Mouse (Mus musculus) stomach, postnatal 0 days (tissue): ENCODE measurements around the gene Usp38. TPM values are rescaled to one million over a fixed set of nuclear protein-coding genes. Genes with fewer than 3 reads are reported as not detected.
A peak's percentile ranks its signal among the peaks of the same experiment; 100 is the strongest.

Experiments
- ATAC-seq: fragments of 200-750 bp; cut with Nextera tagmentation; 2 replicates; pipeline ENCODE4 v1.8.0; 2017; ENCODE audit not compliant: low FRiP score, low TSS enrichment
- DNase-seq: peaks from one replicate; pipeline ENCODE4 v3.0.0-alpha.2; 2016; ENCODE audit warnings: low spot score
- H3K27ac ChIP-seq: fragments of 300-500 bp; sonication (generic); replicated peaks from 2 replicates; pipeline ENCODE4 v1.5.1; 2014; ENCODE audit warnings: mild to moderate bottlenecking, control low read depth
- H3K27me3 ChIP-seq: fragments of 300-500 bp; sonication (generic); 2 replicates; pipeline ENCODE4 v1.6.1; 2014; ENCODE audit warnings: low read length; ENCODE audit not compliant: control insufficient read depth, insufficient read depth
- H3K36me3 ChIP-seq: fragments of 300-500 bp; sonication (generic); 2 replicates; pipeline ENCODE4 v1.6.1; 2014; ENCODE audit warnings: low read length, mixed read lengths; ENCODE audit not compliant: control insufficient read depth, insufficient read depth
- H3K4me1 ChIP-seq: fragments of 300-500 bp; sonication (generic); replicated peaks from 2 replicates; pipeline ENCODE4 v1.6.1; 2014; ENCODE audit warnings: antibody characterized with exemption; ENCODE audit not compliant: control insufficient read depth, insufficient read depth
- H3K4me2 ChIP-seq: fragments of 300-500 bp; sonication (generic); replicated peaks from 2 replicates; pipeline ENCODE4 v1.6.1; 2014; ENCODE audit warnings: low read depth, mild to moderate bottlenecking, control low read depth, moderate library complexity
- H3K4me3 ChIP-seq: fragments of 300-500 bp; sonication (generic); 2 replicates; pipeline ENCODE4 v1.5.1; 2014; ENCODE audit warnings: low read depth, low read length, control low read depth
- H3K9ac ChIP-seq: fragments of 300-500 bp; sonication (generic); 2 replicates; pipeline ENCODE4 v1.6.1; 2014; ENCODE audit warnings: mild to moderate bottlenecking, low read length, control low read depth, mixed read lengths
- H3K9me3 ChIP-seq: fragments of 300-500 bp; sonication (generic); 2 replicates; pipeline ENCODE4 v1.6.1; 2016; ENCODE audit warnings: low read length; ENCODE audit not compliant: control insufficient read depth
- CTCF ChIP-seq: IDR thresholded peaks from 2 replicates; pipeline ENCODE4 v1.5.1; 2016; ENCODE audit warnings: antibody characterized with exemption, low read depth, mild to moderate bottlenecking, moderate library complexity
- EP300 ChIP-seq: optimal IDR thresholded peaks from 2 replicates; pipeline ENCODE3; 2016; ENCODE audit warnings: antibody characterized with exemption
- WGBS: fragments of 180-500 bp; shearing (Covaris S2); extraction: QIAGEN DNeasy Blood & Tissue Kit; methylation state at CpG from one replicate; pipeline ENCODE4 v1.1.7; 2014; 5-methylcytosine and 5-hydroxymethylcytosine counted together
- polyA plus RNA-seq: library from polyadenylated mRNA; unstranded; fragments of >200 nt; fragmentation: Nextera tagmentation; extraction: Ambion mirVana; gene quantifications from 2 replicates; pipeline ENCODE4 v1.2.1, GENCODE M21; 2015

Gene Usp38
- polyA plus RNA-seq, 1 experiment from 2014 or later: 11.9 TPM

- ATAC-seq: 0 out of 2 replicates have a peak, but pooled peaks have one; percentile 2
- WGBS: 2% methylated on average over 45 of the region's 45 CpGs
- Histone ChIP-seq H3K9me3 (no peaks in the 10 kb centered on the region), H3K9ac (peak overlapping the region; percentile 92), H3K4me1 (no peaks in the 10 kb centered on the region), H3K27me3 (no peaks in the 10 kb centered on the region), H3K4me2 (peak overlapping the region; percentile 92), H3K27ac (peak overlapping the region; percentile 93), H3K36me3 (no peaks in the 10 kb centered on the region), H3K4me3 (peak overlapping the region; percentile 95)
- no peak for TF ChIP-seq EP300
- TF ChIP-seq CTCF: no peak
- peak; percentile 33 for DNase-seq
Measured at GRCm38 (mm10) chr8:81013811-81014530, 757 bp downstream of the Usp38 start.

- Histone ChIP-seq H3K4me1 (no peaks in the 10 kb centered on the region), H3K4me2 (peak overlapping the region; percentile 92), H3K4me3 (peak overlapping the region; percentile 95), H3K9ac (peak overlapping the region; percentile 48), H3K27ac (no peak overlapping the region), H3K9me3 (no peaks in the 10 kb centered on the region), H3K27me3 (no peaks in the 10 kb centered on the region), H3K36me3 (no peaks in the 10 kb centered on the region)
- 41% methylated on average over 2 of the region's 2 CpGs for WGBS
- ATAC-seq (no peak), DNase-seq (no peak)
- TF ChIP-seq CTCF (no peak), EP300 (no peak)
Measured at GRCm38 (mm10) chr8:81012699-81013098, 2.0 kb downstream of the Usp38 start.

GRCm38 (mm10) chr8:81012031-81012560 lies 2.6 kb downstream of the Usp38 start:
- H3K4me2 ChIP-seq: peak overlapping the region; percentile 35; the same call in 1 of the 2 replicates
- no peak for TF ChIP-seq CTCF
- TF ChIP-seq EP300: no peak
- H3K27me3 ChIP-seq: no peaks in the 10 kb centered on the region
- no peaks in the 10 kb centered on the region for H3K36me3 ChIP-seq
- no peak overlapping the region for H3K9ac ChIP-seq
- DNase-seq (no peak), ATAC-seq (no peak)
- no peak overlapping the region for H3K27ac ChIP-seq
- no peaks in the 10 kb centered on the region for H3K4me1 ChIP-seq
- no peak overlapping the region for H3K4me3 ChIP-seq
- 67% methylated on average over 4 of the region's 4 CpGs for WGBS
- no peaks in the 10 kb centered on the region for H3K9me3 ChIP-seq

GRCm38 (mm10) chr8:81010386-81010785 lies 4.3 kb downstream of the Usp38 start:
- 87% methylated on average over 5 of the region's 5 CpGs for WGBS

GRCm38 (mm10) chr8:81005114-81005513 lies 9.6 kb downstream of the Usp38 start:
- no peaks in the 10 kb centered on the region for H3K4me1 ChIP-seq
- no peak for TF ChIP-seq CTCF
- no peak overlapping the region for H3K9ac ChIP-seq
- no peak overlapping the region for H3K27ac ChIP-seq
- ATAC-seq (no peak), DNase-seq (no peak)
- no peak overlapping the region for H3K4me2 ChIP-seq
- H3K27me3 ChIP-seq: no peaks in the 10 kb centered on the region
- H3K4me3 ChIP-seq: no peak overlapping the region
- no peaks in the 10 kb centered on the region for H3K9me3 ChIP-seq
- WGBS: 72% methylated on average over 1 of the region's 1 CpGs
- peaks cover 4% of the 10 kb centered on the region for H3K36me3 ChIP-seq

More at GRCm38 (mm10) chr8:81010386-81010785, 4.3 kb downstream of the Usp38 start:
- Histone ChIP-seq H3K4me3 (no peak overlapping the region), H3K4me1 (no peaks in the 10 kb centered on the region), H3K27ac (no peak overlapping the region), H3K9ac (no peak overlapping the region), H3K9me3 (no peaks in the 10 kb centered on the region), H3K27me3 (no peaks in the 10 kb centered on the region), H3K36me3 (0 out of 2 replicates have a peak, but pooled peaks cover 2% of the 10 kb centered on the region), H3K4me2 (no peak overlapping the region)
- DNase-seq: no peak
- TF ChIP-seq CTCF (no peak), EP300 (no peak)
- no peak for ATAC-seq

GRCm38 (mm10) chr8:80996632-80997031 lies 18.1 kb downstream of the Usp38 start:
- Histone ChIP-seq H3K27me3 (no peaks in the 10 kb centered on the region), H3K9ac (no peak overlapping the region), H3K36me3 (peaks cover 4% of the 10 kb centered on the region; the same call in 1 of the 2 replicates), H3K4me1 (no peaks in the 10 kb centered on the region), H3K27ac (no peak overlapping the region), H3K9me3 (no peaks in the 10 kb centered on the region), H3K4me3 (no peak overlapping the region), H3K4me2 (no peak overlapping the region)
- 12% methylated on average over 1 of the region's 1 CpGs for WGBS
- TF ChIP-seq CTCF (peak; percentile 70), EP300 (no peak)
- DNase-seq (no peak), ATAC-seq (no peak)
